Mouse (Mus musculus): ENCODE measurements around the gene Col11a2. TPM values are rescaled to one million over a fixed set of nuclear protein-coding genes. Genes with fewer than 3 reads are reported as not detected.

Gene Col11a2
- total and polyA plus RNA-seq, 2 experiments from 2014 or later, result 2.1 to 28.0 TPM

GRCm38 (mm10) chr17:34101185-34101584, 61.9 kb downstream of the Col11a2 start:
- Histone ChIP-seq H3K9ac (no peak overlapping the region), H3K4me1 (ENCODE audit: insufficient read depth) (no peaks in the 10 kb centered on the region)

GRCm38 (mm10) chr17:34101604-34102032, 62.4 kb downstream of the Col11a2 start:
- Histone ChIP-seq H3K9ac (no peak overlapping the region), H3K4me3 (ENCODE audit: low read depth, low read length) (no peak overlapping the region), H3K27ac (ENCODE audit: low read depth, low read length) (no peak overlapping the region), H3K9me3 (ENCODE audit: low read length) (no peaks in the 10 kb centered on the region), H3K36me3 (ENCODE audit: insufficient read depth) (no peaks in the 10 kb centered on the region), H3K4me1 (ENCODE audit: insufficient read depth) (no peaks in the 10 kb centered on the region), H3K27me3 (ENCODE audit: insufficient read depth, low read length) (no peaks in the 10 kb centered on the region), H3K4me2 (ENCODE audit: low read depth) (peak overlapping the region; percentile 35)
- WGBS, result 6% methylated on average over 12 of the region's 12 CpGs
- DNase-seq (peak; percentile 93), ATAC-seq (peak; percentile 90)
- peak; percentile 90 for TF ChIP-seq CTCF (IDR thresholded peaks at IDR 0.05; ENCODE audit: low read depth)

More at GRCm38 (mm10) chr17:34101185-34101584, 61.9 kb downstream of the Col11a2 start:
- Histone ChIP-seq H3K27ac (ENCODE audit: low read depth, low read length) (no peak overlapping the region), H3K9me3 (ENCODE audit: low read length) (no peaks in the 10 kb centered on the region), H3K36me3 (ENCODE audit: insufficient read depth) (no peaks in the 10 kb centered on the region), H3K4me3 (ENCODE audit: low read depth, low read length) (no peak overlapping the region), H3K4me2 (ENCODE audit: low read depth) (no peak overlapping the region), H3K27me3 (ENCODE audit: insufficient read depth, low read length) (no peaks in the 10 kb centered on the region)
- ATAC-seq (peak; percentile 6; the same call in 1 of the 2 replicates), DNase-seq (no peak)
- 31% methylated on average over 5 of the region's 5 CpGs for WGBS
- TF ChIP-seq CTCF (IDR thresholded peaks at IDR 0.05; ENCODE audit: low read depth), result no peak

- H3K9ac ChIP-seq, result no peak overlapping the region
- 76% methylated on average over 6 of the region's 6 CpGs for WGBS
- no peaks in the 10 kb centered on the region for H3K27me3 ChIP-seq (ENCODE audit: insufficient read depth, low read length)
- no peaks in the 10 kb centered on the region for H3K9me3 ChIP-seq (ENCODE audit: low read length)
- no peak for TF ChIP-seq CTCF (IDR thresholded peaks at IDR 0.05; ENCODE audit: low read depth)
- DNase-seq (no peak), ATAC-seq (no peak)
- no peak overlapping the region for H3K4me2 ChIP-seq (ENCODE audit: low read depth)
- no peak overlapping the region for H3K27ac ChIP-seq (ENCODE audit: low read depth, low read length)
- no peaks in the 10 kb centered on the region for H3K36me3 ChIP-seq (ENCODE audit: insufficient read depth)
- H3K4me1 ChIP-seq (ENCODE audit: insufficient read depth), result no peaks in the 10 kb centered on the region
- H3K4me3 ChIP-seq (ENCODE audit: low read depth, low read length), result no peak overlapping the region
Observed at GRCm38 (mm10) chr17:34102831-34103230, 63.6 kb downstream of the Col11a2 start.

- H3K36me3 ChIP-seq (ENCODE audit: insufficient read depth), result peaks cover 8% of the 10 kb centered on the region; the same call in 1 of the 2 replicates
- H3K27me3 ChIP-seq (ENCODE audit: insufficient read depth, low read length), result no peaks in the 10 kb centered on the region
- H3K9ac ChIP-seq, result no peak overlapping the region
Observed at GRCm38 (mm10) chr17:34104804-34105203, 65.6 kb downstream of the Col11a2 start.

DNA sequence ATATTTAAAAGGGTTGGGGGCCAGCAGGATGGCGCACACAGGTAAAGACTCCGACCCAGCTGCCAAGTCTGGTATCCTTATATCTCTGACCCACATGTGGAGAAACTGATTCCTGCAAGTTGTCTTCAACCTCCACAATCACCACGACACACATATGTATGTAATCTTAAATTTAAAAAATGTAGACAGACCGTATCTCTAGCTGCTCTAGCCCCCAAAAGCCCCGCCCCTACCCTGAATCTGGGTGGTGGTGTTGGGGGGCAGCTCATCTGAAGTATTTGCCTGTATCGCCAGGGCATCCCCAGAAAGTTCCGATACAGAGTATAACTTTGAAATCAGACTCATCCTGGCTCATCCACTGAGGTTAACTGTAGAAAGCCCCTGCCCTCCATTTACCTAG, 67.3 kb downstream of the Col11a2 start:
- Histone ChIP-seq H3K4me3 (ENCODE audit: low read depth, low read length) (no peak overlapping the region), H3K27ac (ENCODE audit: low read depth, low read length) (no peak overlapping the region), H3K4me1 (ENCODE audit: insufficient read depth) (0 out of 2 replicates have a peak, but pooled peaks cover 4% of the 10 kb centered on the region), H3K9ac (no peak overlapping the region), H3K27me3 (ENCODE audit: insufficient read depth, low read length) (no peaks in the 10 kb centered on the region), H3K4me2 (ENCODE audit: low read depth) (no peak overlapping the region), H3K36me3 (ENCODE audit: insufficient read depth) (peaks cover 24% of the 10 kb centered on the region), H3K9me3 (ENCODE audit: low read length) (no peaks in the 10 kb centered on the region)
- TF ChIP-seq CTCF (IDR thresholded peaks at IDR 0.05; ENCODE audit: low read depth), result no peak
- DNase-seq (no peak), ATAC-seq (no peak)
- WGBS, result 89% methylated on average over 7 of the region's 7 CpGs

More at GRCm38 (mm10) chr17:34104804-34105203, 65.6 kb downstream of the Col11a2 start:
- H3K27ac ChIP-seq (ENCODE audit: low read depth, low read length), result no peak overlapping the region
- no peak overlapping the region for H3K4me3 ChIP-seq (ENCODE audit: low read depth, low read length)
- DNase-seq (no peak), ATAC-seq (no peak)
- no peak for TF ChIP-seq CTCF (IDR thresholded peaks at IDR 0.05; ENCODE audit: low read depth)
- H3K4me1 ChIP-seq (ENCODE audit: insufficient read depth), result 0 out of 2 replicates have a peak, but pooled peaks cover 3% of the 10 kb centered on the region
- 86% methylated on average over 9 of the region's 9 CpGs for WGBS
- H3K9me3 ChIP-seq (ENCODE audit: low read length), result no peaks in the 10 kb centered on the region
- H3K4me2 ChIP-seq (ENCODE audit: low read depth), result no peak overlapping the region

- Histone ChIP-seq H3K36me3 (ENCODE audit: insufficient read depth) (peaks cover 32% of the 10 kb centered on the region), H3K9me3 (ENCODE audit: low read length) (no peaks in the 10 kb centered on the region), H3K9ac (no peak overlapping the region), H3K27me3 (ENCODE audit: insufficient read depth, low read length) (no peaks in the 10 kb centered on the region), H3K4me1 (ENCODE audit: insufficient read depth) (0 out of 2 replicates have a peak, but pooled peaks cover 4% of the 10 kb centered on the region), H3K27ac (ENCODE audit: low read depth, low read length) (no peak overlapping the region), H3K4me2 (ENCODE audit: low read depth) (no peak overlapping the region), H3K4me3 (ENCODE audit: low read depth, low read length) (no peak overlapping the region)
- no peak for TF ChIP-seq CTCF (IDR thresholded peaks at IDR 0.05; ENCODE audit: low read depth)
- ATAC-seq, result peak; percentile 44
- DNase-seq, result no peak
- 74% methylated on average over 7 of the region's 7 CpGs for WGBS
Observed at GRCm38 (mm10) chr17:34107109-34107867, 68.1 kb downstream of the Col11a2 start.

DNA sequence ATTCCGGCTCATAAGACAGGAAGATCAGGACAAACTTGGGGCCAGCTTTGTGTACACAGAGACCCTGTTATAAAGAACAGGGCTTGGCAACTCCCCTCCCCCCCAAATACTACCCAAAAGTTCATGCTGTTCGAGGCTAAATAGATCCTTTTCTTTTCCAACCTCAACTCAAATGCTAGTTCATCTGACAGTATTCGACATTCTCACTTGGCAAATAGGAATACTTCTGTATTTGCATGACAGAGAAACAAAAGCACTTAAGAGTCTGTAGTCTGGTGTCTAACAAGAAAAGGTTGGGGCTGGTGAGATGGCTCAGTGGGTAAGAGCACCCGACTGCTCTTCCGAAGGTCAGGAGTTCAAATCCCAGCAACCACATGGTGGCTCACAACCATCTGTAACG, 69.2 kb downstream of the Col11a2 start:
- H3K36me3 ChIP-seq (ENCODE audit: insufficient read depth), result peaks cover 43% of the 10 kb centered on the region
- ATAC-seq, result no peak
- 65% methylated on average over 5 of the region's 6 CpGs for WGBS
- H3K9me3 ChIP-seq (ENCODE audit: low read length), result no peaks in the 10 kb centered on the region
- H3K4me2 ChIP-seq (ENCODE audit: low read depth), result no peak overlapping the region
- H3K27me3 ChIP-seq (ENCODE audit: insufficient read depth, low read length), result no peaks in the 10 kb centered on the region
- H3K27ac ChIP-seq (ENCODE audit: low read depth, low read length), result no peak overlapping the region
- DNase-seq, result no peak
- no peak for TF ChIP-seq CTCF (IDR thresholded peaks at IDR 0.05; ENCODE audit: low read depth)
- H3K9ac ChIP-seq, result no peak overlapping the region
- 0 out of 2 replicates have a peak, but pooled peaks cover 4% of the 10 kb centered on the region for H3K4me1 ChIP-seq (ENCODE audit: insufficient read depth)
- H3K4me3 ChIP-seq (ENCODE audit: low read depth, low read length), result no peak overlapping the region

Data from forebrain, postnatal 0 days (tissue).